Mouse (Mus musculus) neural tube, embryonic 11.5 days (tissue): ENCODE measurements around the gene Zfpm1. TPM values are rescaled to one million over a fixed set of nuclear protein-coding genes. Genes with fewer than 3 reads are reported as not detected.

Experiments used
- ATAC-seq: fragments of 200-750 bp; cut with Nextera tagmentation; 2 replicates; pipeline ENCODE4 v1.8.0; 2017; ENCODE audit warnings: moderate number of reproducible peaks, mild to moderate bottlenecking, moderate TSS enrichment, moderate library complexity; ENCODE audit not compliant: insufficient read depth, low FRiP score, low TSS enrichment
- DNase-seq: peaks from one replicate; pipeline ENCODE4 v3.0.0-alpha.2; 2015; ENCODE audit warnings: low spot score
- H3K27ac ChIP-seq: fragments of 300-500 bp; sonication (generic); 2 replicates; pipeline ENCODE4 v1.5.1; 2014; ENCODE audit warnings: low read depth, mild to moderate bottlenecking, low read length
- H3K27me3 ChIP-seq: fragments of 300-500 bp; sonication (generic); 2 replicates; pipeline ENCODE4 v1.6.1; 2014; ENCODE audit warnings: mild to moderate bottlenecking, low read length, mixed read lengths; ENCODE audit not compliant: control insufficient read depth, insufficient read depth
- H3K36me3 ChIP-seq: fragments of 300-500 bp; sonication (generic); 2 replicates; pipeline ENCODE4 v1.6.1; 2014; ENCODE audit warnings: mild to moderate bottlenecking, low read length, moderate library complexity, mixed read lengths; ENCODE audit not compliant: control insufficient read depth, insufficient read depth
- H3K4me1 ChIP-seq: fragments of 300-500 bp; sonication (generic); 2 replicates; pipeline ENCODE4 v1.6.1; 2014; ENCODE audit warnings: low read length, mixed read lengths; ENCODE audit not compliant: control insufficient read depth, insufficient read depth
- H3K4me2 ChIP-seq: fragments of 300-500 bp; sonication (generic); 2 replicates; pipeline ENCODE4 v1.6.1; 2014; ENCODE audit warnings: low read depth, mild to moderate bottlenecking, moderate library complexity
- H3K4me3 ChIP-seq: fragments of 300-500 bp; sonication (generic); 2 replicates; pipeline ENCODE4 v1.5.1; 2014; ENCODE audit warnings: low read depth, low read length
- H3K9ac ChIP-seq: fragments of 300-500 bp; sonication (generic); 2 replicates; pipeline ENCODE4 v1.6.1; 2014; ENCODE audit warnings: mild to moderate bottlenecking, low read length
- H3K9me3 ChIP-seq: fragments of 300-500 bp; sonication (generic); 2 replicates; pipeline ENCODE4 v1.6.1; 2016; ENCODE audit warnings: low read length; ENCODE audit not compliant: control insufficient read depth
- WGBS: fragments of 180-500 bp; shearing (Covaris S2); extraction: QIAGEN DNeasy Blood & Tissue Kit; methylation state at CpG from one replicate; pipeline ENCODE4 v1.1.7; 2014; 5-methylcytosine and 5-hydroxymethylcytosine counted together
- polyA plus RNA-seq: library from polyadenylated mRNA; unstranded; fragments of >200 nt; fragmentation: Nextera tagmentation; extraction: Ambion mirVana; gene quantifications from 2 replicates; pipeline ENCODE4 v1.2.1, GENCODE M21; 2014

Gene Zfpm1
- polyA plus RNA-seq, 1 experiment from 2014 or later: 1.5 TPM

DNA sequence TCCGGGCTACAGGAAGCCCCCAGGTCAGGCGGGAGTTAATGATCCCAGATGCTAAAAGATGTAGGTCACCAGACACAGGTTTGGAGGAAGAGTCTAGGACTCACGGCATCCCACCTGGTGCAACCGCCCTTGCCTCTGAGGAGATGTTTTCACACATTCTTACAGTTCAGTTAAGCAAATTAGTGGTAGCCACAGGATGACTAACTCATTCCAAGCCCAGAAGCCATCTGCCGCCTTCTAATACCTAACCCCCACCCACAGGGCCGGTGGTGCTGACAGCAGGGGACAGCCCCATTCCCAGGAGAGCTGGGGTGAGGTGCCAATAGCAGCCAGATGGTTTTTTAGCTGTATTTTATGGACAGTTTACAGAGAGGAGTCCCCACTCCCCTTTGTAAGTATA, 3.8 kb downstream of the Zfpm1 start:
- no peak overlapping the region for H3K9ac ChIP-seq
- no peak for ATAC-seq
- WGBS: 63% methylated on average over 6 of the region's 6 CpGs
- no peaks in the 10 kb centered on the region for H3K36me3 ChIP-seq
- DNase-seq: no peak
- H3K4me3 ChIP-seq: no peak overlapping the region
- no peaks in the 10 kb centered on the region for H3K9me3 ChIP-seq
- no peak overlapping the region for H3K27ac ChIP-seq
- H3K27me3 ChIP-seq: peaks cover 26% of the 10 kb centered on the region
- H3K4me2 ChIP-seq: 0 out of 2 replicates have a peak overlapping the region, but pooled peaks have one; percentile 12
- H3K4me1 ChIP-seq: peaks cover 25% of the 10 kb centered on the region

DNA sequence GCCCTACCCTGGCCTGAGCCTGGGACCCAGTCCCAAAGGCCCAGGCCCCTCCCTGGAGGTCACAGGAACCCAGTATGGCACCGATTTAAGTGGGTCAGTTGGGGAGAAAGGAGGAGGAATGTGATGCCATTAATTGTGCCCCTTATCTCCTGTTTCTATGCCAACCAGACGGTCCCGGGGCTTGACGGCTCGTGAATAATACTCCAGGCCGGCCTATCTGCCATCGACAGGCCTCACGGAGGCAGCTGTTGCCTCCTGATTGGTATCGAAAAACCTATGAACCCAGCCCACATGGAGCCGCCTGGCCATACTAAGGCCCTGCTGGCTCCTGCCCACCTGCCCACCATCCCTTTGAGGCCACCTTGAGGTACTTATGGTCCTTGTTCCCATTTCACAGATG, 5.0 kb downstream of the Zfpm1 start:
- H3K4me2 ChIP-seq: no peak overlapping the region
- WGBS: 84% methylated on average over 10 of the region's 10 CpGs
- no peak overlapping the region for H3K4me3 ChIP-seq
- ATAC-seq (no peak), DNase-seq (no peak)
- H3K9ac ChIP-seq: no peak overlapping the region
- peaks cover 26% of the 10 kb centered on the region for H3K27me3 ChIP-seq
- no peak overlapping the region for H3K27ac ChIP-seq
- H3K4me1 ChIP-seq: peaks cover 28% of the 10 kb centered on the region
- no peaks in the 10 kb centered on the region for H3K36me3 ChIP-seq
- no peaks in the 10 kb centered on the region for H3K9me3 ChIP-seq

DNA sequence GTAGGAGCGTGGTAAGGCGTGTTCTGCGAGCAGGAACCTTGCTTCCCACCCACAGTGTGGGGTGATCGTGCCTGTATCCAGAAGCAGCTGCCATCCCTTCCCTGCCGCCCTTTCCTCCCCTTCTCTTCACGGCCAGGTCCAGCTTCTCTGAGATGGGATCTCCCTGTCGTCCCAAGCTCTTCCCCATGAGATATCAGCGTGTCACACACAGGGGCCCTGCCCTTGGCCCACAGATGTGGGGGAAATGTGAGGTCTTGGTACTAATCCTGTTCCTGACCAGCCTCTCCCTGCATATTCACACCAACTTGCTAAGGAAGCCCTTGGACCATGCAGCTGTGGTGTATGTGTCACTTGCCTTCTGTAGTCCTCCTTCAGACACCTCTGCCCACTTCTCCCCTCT, 5.8 kb downstream of the Zfpm1 start:
- H3K4me3 ChIP-seq: no peak overlapping the region
- H3K4me1 ChIP-seq: peaks cover 28% of the 10 kb centered on the region
- H3K4me2 ChIP-seq: no peak overlapping the region
- DNase-seq: no peak
- ATAC-seq: no peak
- WGBS: 79% methylated on average over 8 of the region's 8 CpGs
- no peak overlapping the region for H3K9ac ChIP-seq
- H3K9me3 ChIP-seq: no peaks in the 10 kb centered on the region
- H3K27ac ChIP-seq: no peak overlapping the region
- no peaks in the 10 kb centered on the region for H3K36me3 ChIP-seq
- H3K27me3 ChIP-seq: peaks cover 26% of the 10 kb centered on the region

DNA sequence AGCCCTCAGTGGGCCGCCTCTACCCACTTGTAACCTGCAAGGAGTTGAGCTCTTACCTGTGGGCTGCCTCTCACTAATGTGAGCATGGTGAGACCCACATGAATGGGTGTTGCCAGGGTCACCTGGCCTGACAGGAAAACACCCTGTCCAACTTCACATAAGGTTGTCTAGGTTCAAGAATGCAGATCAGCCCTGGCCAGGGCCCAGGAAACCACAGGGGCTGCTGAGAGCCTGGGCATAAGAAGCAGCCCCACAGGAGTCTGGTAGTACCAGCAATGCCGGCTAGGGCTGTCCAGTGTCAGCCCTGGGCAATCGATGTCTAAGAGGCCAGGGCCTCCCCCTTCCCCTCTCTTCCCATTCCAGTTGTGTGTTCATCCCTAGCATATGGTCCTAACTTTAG, 6.4 kb downstream of the Zfpm1 start:
- no peak overlapping the region for H3K27ac ChIP-seq
- peaks cover 23% of the 10 kb centered on the region for H3K27me3 ChIP-seq
- no peak for ATAC-seq
- 74% methylated on average over 3 of the region's 3 CpGs for WGBS
- H3K9ac ChIP-seq: no peak overlapping the region
- H3K36me3 ChIP-seq: no peaks in the 10 kb centered on the region
- H3K4me2 ChIP-seq: no peak overlapping the region
- peaks cover 24% of the 10 kb centered on the region for H3K4me1 ChIP-seq
- DNase-seq: no peak
- H3K4me3 ChIP-seq: no peak overlapping the region
- no peaks in the 10 kb centered on the region for H3K9me3 ChIP-seq

DNA sequence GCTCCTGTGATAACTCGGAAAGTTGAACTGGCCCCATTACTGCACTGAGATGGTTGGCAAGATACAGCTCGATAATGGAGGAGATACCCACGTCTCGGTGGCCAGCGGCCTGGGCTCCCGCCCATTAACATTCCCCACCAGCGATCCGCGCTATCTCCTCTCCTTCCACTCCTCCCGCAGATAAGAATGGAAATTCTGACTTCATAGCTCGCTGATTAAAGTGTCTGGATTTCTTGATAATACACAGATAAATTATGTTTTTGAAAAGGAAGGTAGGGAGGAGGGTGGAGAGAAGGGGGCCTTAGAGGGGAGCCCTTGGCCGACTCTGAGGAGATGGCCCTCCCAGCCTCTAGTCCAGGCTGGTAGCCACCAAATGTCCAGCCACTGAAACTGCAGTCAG, 9.1 kb downstream of the Zfpm1 start:
- Histone ChIP-seq H3K36me3 (no peaks in the 10 kb centered on the region), H3K9ac (no peak overlapping the region), H3K4me3 (no peak overlapping the region), H3K9me3 (no peaks in the 10 kb centered on the region), H3K4me1 (peaks cover 11% of the 10 kb centered on the region; the same call in 1 of the 2 replicates), H3K4me2 (no peak overlapping the region), H3K27me3 (no peaks in the 10 kb centered on the region), H3K27ac (0 out of 2 replicates have a peak overlapping the region, but pooled peaks have one; percentile 10)
- DNase-seq (no peak), ATAC-seq (no peak)
- WGBS: 79% methylated on average over 12 of the region's 12 CpGs

DNA sequence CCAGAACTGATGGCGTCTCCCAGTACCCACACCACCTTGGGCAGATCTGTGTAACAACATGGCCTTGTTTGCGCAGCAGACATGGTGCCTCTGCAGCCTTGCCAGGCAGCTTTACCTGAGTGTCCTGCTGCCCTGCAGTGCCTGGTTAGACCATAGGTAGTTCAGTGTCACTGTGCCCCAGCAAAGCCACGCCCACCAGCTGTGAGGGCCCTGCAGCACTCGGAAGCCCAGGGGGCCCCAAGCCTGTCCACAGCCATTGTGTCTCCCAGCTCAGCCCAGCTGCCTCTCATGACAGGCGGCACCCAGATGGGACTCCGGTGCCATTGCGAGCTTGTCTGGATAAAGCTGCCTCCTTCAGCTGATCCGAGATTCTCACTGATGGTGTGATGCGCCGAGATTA, 9.6 kb downstream of the Zfpm1 start:
- H3K36me3 ChIP-seq: no peaks in the 10 kb centered on the region
- DNase-seq: peak; percentile 58
- no peak overlapping the region for H3K4me3 ChIP-seq
- no peak overlapping the region for H3K4me2 ChIP-seq
- H3K4me1 ChIP-seq: peaks cover 11% of the 10 kb centered on the region; the same call in 1 of the 2 replicates
- no peaks in the 10 kb centered on the region for H3K9me3 ChIP-seq
- no peak for ATAC-seq
- 0 out of 2 replicates have a peak overlapping the region, but pooled peaks have one; percentile 10 for H3K27ac ChIP-seq
- H3K27me3 ChIP-seq: no peaks in the 10 kb centered on the region
- H3K9ac ChIP-seq: no peak overlapping the region
- WGBS: 53% methylated on average over 10 of the region's 10 CpGs

DNA sequence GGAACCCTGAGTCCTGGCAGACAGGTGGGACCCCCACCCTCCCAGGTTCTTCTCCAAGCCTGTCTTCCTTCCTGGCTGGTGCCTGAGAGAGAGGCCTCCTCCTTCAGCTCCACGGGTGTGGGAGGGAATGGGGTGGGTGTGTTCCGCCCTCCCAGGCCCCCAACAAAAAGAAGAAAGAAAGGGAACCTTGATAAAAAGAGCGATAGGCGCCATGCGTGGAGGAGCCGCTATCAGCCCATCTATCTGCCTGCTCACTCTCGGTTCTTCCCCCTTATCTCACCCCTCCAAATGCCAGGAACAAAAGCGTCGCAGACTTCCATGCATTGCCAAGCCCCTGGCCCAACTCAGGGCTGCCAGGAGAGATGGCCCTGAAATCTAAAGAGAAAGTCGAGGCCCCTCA, 11.5 kb downstream of the Zfpm1 start:
- DNase-seq (no peak), ATAC-seq (no peak)
- Histone ChIP-seq H3K27ac (no peak overlapping the region), H3K4me3 (no peak overlapping the region), H3K9me3 (no peaks in the 10 kb centered on the region), H3K9ac (no peak overlapping the region), H3K27me3 (no peaks in the 10 kb centered on the region), H3K4me1 (peaks cover 20% of the 10 kb centered on the region; the same call in 1 of the 2 replicates), H3K4me2 (no peak overlapping the region), H3K36me3 (no peaks in the 10 kb centered on the region)
- WGBS: 80% methylated on average over 10 of the region's 10 CpGs

DNA sequence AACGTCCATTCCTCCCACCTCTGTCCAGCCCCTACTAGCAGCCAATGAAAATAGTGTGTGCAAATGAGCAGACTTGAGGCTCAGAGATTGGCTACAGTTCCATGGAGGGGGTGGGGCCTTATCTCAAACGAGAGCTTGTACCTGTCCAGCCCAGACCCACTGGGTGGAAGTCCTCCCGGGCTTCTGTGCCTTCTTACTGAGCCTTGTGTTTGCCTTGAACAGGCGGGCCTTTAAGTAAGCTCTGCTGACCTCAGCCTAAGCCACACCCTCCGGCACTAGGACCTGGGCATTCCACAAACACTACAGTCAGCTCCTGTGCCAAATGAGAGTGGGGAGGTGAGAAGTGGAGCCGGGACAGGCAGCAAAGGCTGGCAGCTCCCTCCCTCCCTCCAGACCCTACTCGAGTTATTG, 12.3 kb downstream of the Zfpm1 start:
- H3K36me3 ChIP-seq: no peaks in the 10 kb centered on the region
- H3K27ac ChIP-seq: no peak overlapping the region
- under 1% methylated on average over 7 of the region's 7 CpGs for WGBS
- no peak overlapping the region for H3K4me2 ChIP-seq
- H3K4me1 ChIP-seq: peaks cover 22% of the 10 kb centered on the region; the same call in 1 of the 2 replicates
- ATAC-seq (0 out of 2 replicates have a peak, but pooled peaks have one; percentile 59), DNase-seq (peak; percentile 64)
- no peaks in the 10 kb centered on the region for H3K9me3 ChIP-seq
- H3K9ac ChIP-seq: no peak overlapping the region
- H3K27me3 ChIP-seq: no peaks in the 10 kb centered on the region
- no peak overlapping the region for H3K4me3 ChIP-seq

DNA sequence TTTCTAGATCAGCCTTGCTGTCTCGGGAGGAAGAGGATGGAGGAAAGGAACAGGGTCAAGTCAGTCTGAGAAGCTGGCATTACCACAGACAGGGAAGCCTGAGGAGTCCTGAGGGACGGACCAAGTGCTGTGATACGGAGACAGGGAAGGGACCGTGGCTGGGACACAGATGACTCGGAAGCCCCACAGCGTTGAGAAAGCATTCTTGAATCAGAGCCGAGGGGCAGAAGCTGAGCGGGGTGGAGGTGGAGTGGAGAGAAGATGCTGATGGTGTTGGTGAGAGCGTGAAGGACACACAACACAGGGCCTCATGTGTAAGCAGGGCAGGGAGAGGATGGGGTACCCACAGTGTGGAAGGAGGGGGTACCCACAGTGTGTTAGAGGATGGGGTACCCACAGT, 13.4 kb downstream of the Zfpm1 start:
- Histone ChIP-seq H3K27ac (no peak overlapping the region), H3K4me2 (no peak overlapping the region), H3K4me1 (peaks cover 22% of the 10 kb centered on the region; the same call in 1 of the 2 replicates), H3K9me3 (no peaks in the 10 kb centered on the region), H3K4me3 (no peak overlapping the region), H3K36me3 (no peaks in the 10 kb centered on the region), H3K9ac (no peak overlapping the region), H3K27me3 (no peaks in the 10 kb centered on the region)
- 73% methylated on average over 9 of the region's 9 CpGs for WGBS
- DNase-seq (no peak), ATAC-seq (no peak)
